Mouse (Mus musculus): Measurements from ENCODE around the gene Kdelc1. TPM values are rescaled to one million over a fixed set of nuclear protein-coding genes. Genes with fewer than 3 reads are reported as not detected.

Kdelc1 gene
- polyA plus RNA-seq, 1 experiment from 2014 or later: 45.3 TPM

Other genes starting within 250 kb of the Kdelc1 start
- 61.4 and 68.7 TPM in 2 replicates for gene Tpp2, start 185.2 kb downstream of the Kdelc1 start, polyA plus RNA-seq (2016; fragmentation: Nextera tagmentation; extraction: Ambion mirVana)
- 0.43 and 0.66 TPM in 2 replicates for gene Mettl21c, start 98.8 kb downstream of the Kdelc1 start, polyA plus RNA-seq (2016; fragmentation: Nextera tagmentation; extraction: Ambion mirVana)
- gene Gm8251, start 56.9 kb downstream of the Kdelc1 start, polyA plus RNA-seq (2016; fragmentation: Nextera tagmentation; extraction: Ambion mirVana): 0.03 and 0.10 TPM in 2 replicates
- gene Tex30, start 16.4 kb downstream of the Kdelc1 start, polyA plus RNA-seq (2016; fragmentation: Nextera tagmentation; extraction: Ambion mirVana): 73.2 and 74.8 TPM in 2 replicates
- 26.5 and 31.9 TPM in 2 replicates for gene Bivm, start 149 bp upstream of the Kdelc1 start, polyA plus RNA-seq (2016; fragmentation: Nextera tagmentation; extraction: Ambion mirVana)
- gene Ercc5, start 28.9 kb upstream of the Kdelc1 start, polyA plus RNA-seq (2016; fragmentation: Nextera tagmentation; extraction: Ambion mirVana): 42.3 and 43.0 TPM in 2 replicates
- not detected in 2 replicates for gene Mettl21e, start 100.2 kb upstream of the Kdelc1 start, polyA plus RNA-seq (2016; fragmentation: Nextera tagmentation; extraction: Ambion mirVana)

All from neural tube, embryonic 12.5 days (tissue).